Mouse (Mus musculus) adrenal gland, postnatal 0 days (tissue): ENCODE results near the gene Olfr502. TPM values are rescaled to one million over a fixed set of nuclear protein-coding genes. Genes with fewer than 3 reads are reported as not detected.

ENCODE experiments used
- polyA plus RNA-seq: library from polyadenylated mRNA; unstranded; fragments of >200 nt; fragmentation: Nextera tagmentation; extraction: Ambion mirVana; gene quantifications from 2 replicates; pipeline ENCODE4 v1.2.1, GENCODE M21; 2015

The Olfr502 gene
- not detected in 2 replicates for polyA plus RNA-seq

DNA sequence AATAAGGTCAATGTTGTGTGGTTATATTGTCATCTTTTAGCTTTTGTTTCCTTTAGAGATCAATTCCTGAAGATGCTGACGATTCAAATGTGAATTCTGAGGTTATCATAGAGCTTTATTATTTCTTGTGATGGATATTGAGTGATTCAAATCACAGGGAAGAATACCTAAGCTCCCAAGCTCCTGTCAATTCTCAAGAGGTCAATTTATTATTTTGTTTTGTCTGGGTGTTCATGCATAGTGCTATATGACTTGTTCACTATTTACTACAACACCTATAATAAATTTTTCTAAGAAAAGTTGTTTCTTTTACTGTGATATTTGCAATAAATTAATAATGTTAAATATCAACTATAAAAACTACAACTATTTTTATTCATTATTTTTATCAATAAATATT, at the start of gene Olfr502:
Gene Olfr502 (minus strand): TSS at position 101 of the 400 bp plus-strand sequence.

DNA sequence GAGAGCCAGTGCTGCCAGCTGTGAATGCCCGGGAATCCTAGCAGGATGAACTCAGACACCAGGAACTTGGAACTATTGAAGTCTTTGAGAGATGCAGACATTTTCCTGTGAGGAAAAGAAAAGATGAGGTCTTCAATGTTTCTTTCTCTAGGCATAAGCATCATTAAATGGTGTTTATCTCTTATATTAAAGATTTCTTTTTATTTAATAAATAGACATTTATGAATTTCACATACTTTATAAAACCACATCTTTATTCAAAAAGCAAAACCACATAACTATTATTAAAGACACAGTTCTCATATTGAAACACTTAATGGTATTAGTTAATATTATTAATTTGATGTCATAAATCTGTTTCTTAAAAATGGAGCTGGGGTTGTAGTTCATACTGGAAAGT, 40.8 kb upstream of the Olfr502 start, which contains the start of gene Olfr504:
Gene Olfr504 (minus strand): TSS at position 101 of the 400 bp plus-strand sequence.

DNA sequence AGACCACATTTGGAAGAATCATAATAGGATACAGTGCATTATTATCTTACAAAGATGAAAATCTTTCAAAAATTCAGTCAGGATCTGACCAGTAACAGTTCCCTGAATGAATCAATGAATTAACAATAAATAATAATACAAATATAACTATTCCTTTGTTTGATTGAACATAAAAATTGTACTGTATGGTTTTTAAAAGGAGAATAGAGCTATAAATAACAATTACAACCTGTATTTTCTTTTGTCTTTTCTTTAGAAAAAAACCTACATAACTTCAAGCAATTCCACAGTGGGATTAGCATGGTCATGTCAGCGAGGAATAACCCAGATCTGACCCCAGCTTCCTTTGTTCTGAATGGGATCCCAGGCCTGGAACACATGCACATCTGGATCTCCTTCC, 19.4 kb upstream of the Olfr502 start, which contains the start of gene Olfr503:
Gene Olfr503 (plus strand): TSS at position 301 of the 400 bp plus-strand sequence.

Other genes starting within 250 kb of the Olfr502 start
- gene Olfr490, start 236.1 kb downstream of the Olfr502 start, polyA plus RNA-seq = not detected in 2 replicates
- gene Olfr491, start 211.6 kb downstream of the Olfr502 start, polyA plus RNA-seq = not detected in 2 replicates
- not detected in 2 replicates for gene Olfr492, start 201.4 kb downstream of the Olfr502 start, polyA plus RNA-seq
- gene Olfr493, start 178.1 kb downstream of the Olfr502 start, polyA plus RNA-seq = not detected in 2 replicates
- not detected in 2 replicates for gene Olfr494, start 159.7 kb downstream of the Olfr502 start, polyA plus RNA-seq
- gene Olfr495, start 131.9 kb downstream of the Olfr502 start, polyA plus RNA-seq = not detected in 2 replicates
- not detected in 2 replicates for gene Olfr497, start 104.6 kb downstream of the Olfr502 start, polyA plus RNA-seq
- gene Olfr498, start 59.7 kb downstream of the Olfr502 start, polyA plus RNA-seq = not detected in 2 replicates
- gene Olfr503, start 19.5 kb upstream of the Olfr502 start, polyA plus RNA-seq = not detected in 2 replicates
- gene Olfr504, start 40.7 kb upstream of the Olfr502 start, polyA plus RNA-seq = not detected in 2 replicates
- gene Olfr506, start 85.7 kb upstream of the Olfr502 start, polyA plus RNA-seq = not detected in 2 replicates
- gene Olfr507, start 96.7 kb upstream of the Olfr502 start, polyA plus RNA-seq = not detected in 2 replicates
- gene Olfr508, start 104.9 kb upstream of the Olfr502 start, polyA plus RNA-seq = not detected in 2 replicates
- gene Olfr509, start 126.8 kb upstream of the Olfr502 start, polyA plus RNA-seq = not detected in 2 replicates
- gene Olfr510, start 141.4 kb upstream of the Olfr502 start, polyA plus RNA-seq = not detected in 2 replicates
- gene Olfr512, start 188.3 kb upstream of the Olfr502 start, polyA plus RNA-seq = not detected in 2 replicates
- not detected in 2 replicates for gene Olfr513, start 225.9 kb upstream of the Olfr502 start, polyA plus RNA-seq